Mouse (Mus musculus): Measurements from ENCODE around the gene Entpd6. TPM values are rescaled to one million over a fixed set of nuclear protein-coding genes. Genes with fewer than 3 reads are reported as not detected.

Entpd6 gene
- polyA plus RNA-seq, 1 experiment from 2014 or later = 27.9 TPM

- H3K27me3 ChIP-seq (ENCODE audit: control insufficient read depth, insufficient read depth, low read length) = no peaks in the 10 kb centered on the region
- peaks cover 20% of the 10 kb centered on the region for H3K4me1 ChIP-seq (ENCODE audit: control insufficient read depth, insufficient read depth, low read length)
- H3K36me3 ChIP-seq (ENCODE audit: control insufficient read depth, insufficient read depth, low read length) = peaks cover 16% of the 10 kb centered on the region; the same call in 1 of the 2 replicates
- H3K4me2 ChIP-seq (replicated peaks; ENCODE audit: low read depth, low read length) = no peak overlapping the region
- H3K9me3 ChIP-seq (ENCODE audit: control insufficient read depth, low read length) = no peaks in the 10 kb centered on the region
- H3K4me3 ChIP-seq (ENCODE audit: low read length) = no peak overlapping the region
- ATAC-seq (ENCODE audit: low FRiP score, low TSS enrichment) = peak; percentile 10; the same call in 1 of the 2 replicates
- WGBS = 84% methylated on average over 8 of the region's 8 CpGs
- no peak overlapping the region for H3K9ac ChIP-seq (ENCODE audit: low read depth, low read length)
- H3K27ac ChIP-seq (ENCODE audit: low read depth, low read length) = no peak overlapping the region
Observed at GRCm38 (mm10) chr2:150771996-150772395, 23.2 kb downstream of the Entpd6 start.

- H3K4me3 ChIP-seq (ENCODE audit: low read length) = no peak overlapping the region
- H3K4me2 ChIP-seq (replicated peaks; ENCODE audit: low read depth, low read length) = no peak overlapping the region
- ATAC-seq (ENCODE audit: low FRiP score, low TSS enrichment) = no peak
- H3K9ac ChIP-seq (ENCODE audit: low read depth, low read length) = no peak overlapping the region
- no peak overlapping the region for H3K27ac ChIP-seq (ENCODE audit: low read depth, low read length)
- peaks cover 20% of the 10 kb centered on the region for H3K4me1 ChIP-seq (ENCODE audit: control insufficient read depth, insufficient read depth, low read length)
- H3K36me3 ChIP-seq (ENCODE audit: control insufficient read depth, insufficient read depth, low read length) = peaks cover 14% of the 10 kb centered on the region; the same call in 1 of the 2 replicates
- 67% methylated on average over 10 of the region's 10 CpGs for WGBS
- H3K27me3 ChIP-seq (ENCODE audit: control insufficient read depth, insufficient read depth, low read length) = no peaks in the 10 kb centered on the region
- H3K9me3 ChIP-seq (ENCODE audit: control insufficient read depth, low read length) = no peaks in the 10 kb centered on the region
Observed at GRCm38 (mm10) chr2:150772466-150773119, 23.8 kb downstream of the Entpd6 start.

GRCm38 (mm10) chr2:150782801-150783200 is 34.0 kb downstream of the Entpd6 start:
- Histone ChIP-seq H3K27ac (ENCODE audit: low read depth, low read length) (no peak overlapping the region), H3K9me3 (ENCODE audit: control insufficient read depth, low read length) (no peaks in the 10 kb centered on the region), H3K9ac (ENCODE audit: low read depth, low read length) (no peak overlapping the region), H3K4me3 (ENCODE audit: low read length) (no peak overlapping the region), H3K4me1 (ENCODE audit: control insufficient read depth, insufficient read depth, low read length) (peaks cover 8% of the 10 kb centered on the region; the same call in 1 of the 2 replicates), H3K27me3 (ENCODE audit: control insufficient read depth, insufficient read depth, low read length) (no peaks in the 10 kb centered on the region), H3K36me3 (ENCODE audit: control insufficient read depth, insufficient read depth, low read length) (no peaks in the 10 kb centered on the region), H3K4me2 (replicated peaks; ENCODE audit: low read depth, low read length) (no peak overlapping the region)
- ATAC-seq (ENCODE audit: low FRiP score, low TSS enrichment) = no peak
- WGBS = 88% methylated on average over 2 of the region's 2 CpGs

GRCm38 (mm10) chr2:150786251-150787180 is 37.7 kb downstream of the Entpd6 start, which contains the start of gene Pygb:
TSS of gene Pygb (plus strand) at chr2:150786735.
- Histone ChIP-seq H3K4me3 (ENCODE audit: low read length) (peak within 1 kb of the TSS; percentile 77), H3K4me1 (ENCODE audit: control insufficient read depth, insufficient read depth, low read length) (peaks cover 23% of the 10 kb centered on the region), H3K27ac (ENCODE audit: low read depth, low read length) (peak within 1 kb of the TSS; percentile 52; the same call in 1 of the 2 replicates), H3K36me3 (ENCODE audit: control insufficient read depth, insufficient read depth, low read length) (peaks cover 5% of the 10 kb centered on the region; the same call in 1 of the 2 replicates), H3K4me2 (replicated peaks; ENCODE audit: low read depth, low read length) (peak within 1 kb of the TSS; percentile 80), H3K27me3 (ENCODE audit: control insufficient read depth, insufficient read depth, low read length) (no peaks in the 10 kb centered on the region), H3K9me3 (ENCODE audit: control insufficient read depth, low read length) (no peaks in the 10 kb centered on the region), H3K9ac (ENCODE audit: low read depth, low read length) (peak within 1 kb of the TSS; percentile 74)
- 2% methylated on average over 55 of the region's 58 CpGs for WGBS
- ATAC-seq (ENCODE audit: low FRiP score, low TSS enrichment) = peak; percentile 94

GRCm38 (mm10) chr2:150787234-150787771 is 38.5 kb downstream of the Entpd6 start:
- Histone ChIP-seq H3K4me3 (ENCODE audit: low read length) (peak overlapping the region; percentile 77), H3K9ac (ENCODE audit: low read depth, low read length) (peak overlapping the region; percentile 74), H3K27ac (ENCODE audit: low read depth, low read length) (peak overlapping the region; percentile 52; the same call in 1 of the 2 replicates), H3K9me3 (ENCODE audit: control insufficient read depth, low read length) (no peaks in the 10 kb centered on the region), H3K36me3 (ENCODE audit: control insufficient read depth, insufficient read depth, low read length) (peaks cover 8% of the 10 kb centered on the region; the same call in 1 of the 2 replicates), H3K4me2 (replicated peaks; ENCODE audit: low read depth, low read length) (peak overlapping the region; percentile 80), H3K27me3 (ENCODE audit: control insufficient read depth, insufficient read depth, low read length) (no peaks in the 10 kb centered on the region), H3K4me1 (ENCODE audit: control insufficient read depth, insufficient read depth, low read length) (peaks cover 23% of the 10 kb centered on the region)
- under 1% methylated on average over 23 of the region's 23 CpGs for WGBS
- peak; percentile 62 for ATAC-seq (ENCODE audit: low FRiP score, low TSS enrichment)

GRCm38 (mm10) chr2:150788768-150789550 is 40.1 kb downstream of the Entpd6 start:
- Histone ChIP-seq H3K4me3 (ENCODE audit: low read length) (no peak overlapping the region), H3K4me1 (ENCODE audit: control insufficient read depth, insufficient read depth, low read length) (peaks cover 23% of the 10 kb centered on the region), H3K27me3 (ENCODE audit: control insufficient read depth, insufficient read depth, low read length) (no peaks in the 10 kb centered on the region), H3K9me3 (ENCODE audit: control insufficient read depth, low read length) (no peaks in the 10 kb centered on the region), H3K9ac (ENCODE audit: low read depth, low read length) (peak overlapping the region; percentile 23; the same call in 1 of the 2 replicates), H3K36me3 (ENCODE audit: control insufficient read depth, insufficient read depth, low read length) (peaks cover 14% of the 10 kb centered on the region; the same call in 1 of the 2 replicates), H3K4me2 (replicated peaks; ENCODE audit: low read depth, low read length) (peak overlapping the region; percentile 25; the same call in 1 of the 2 replicates), H3K27ac (ENCODE audit: low read depth, low read length) (no peak overlapping the region; the same call in 1 of the 2 replicates)
- 63% methylated on average over 4 of the region's 4 CpGs for WGBS
- ATAC-seq (ENCODE audit: low FRiP score, low TSS enrichment) = no peak

- H3K9me3 ChIP-seq (ENCODE audit: control insufficient read depth, low read length) = no peaks in the 10 kb centered on the region
- no peak for ATAC-seq (ENCODE audit: low FRiP score, low TSS enrichment)
- no peak overlapping the region for H3K4me2 ChIP-seq (replicated peaks; ENCODE audit: low read depth, low read length)
- H3K27ac ChIP-seq (ENCODE audit: low read depth, low read length) = no peak overlapping the region
- WGBS = 69% methylated on average over 4 of the region's 4 CpGs
- H3K36me3 ChIP-seq (ENCODE audit: control insufficient read depth, insufficient read depth, low read length) = peaks cover 40% of the 10 kb centered on the region
- no peak overlapping the region for H3K4me3 ChIP-seq (ENCODE audit: low read length)
- H3K9ac ChIP-seq (ENCODE audit: low read depth, low read length) = no peak overlapping the region
- H3K27me3 ChIP-seq (ENCODE audit: control insufficient read depth, insufficient read depth, low read length) = no peaks in the 10 kb centered on the region
- H3K4me1 ChIP-seq (ENCODE audit: control insufficient read depth, insufficient read depth, low read length) = peaks cover 10% of the 10 kb centered on the region
Observed at GRCm38 (mm10) chr2:150793320-150793719, 44.5 kb downstream of the Entpd6 start.

- Histone ChIP-seq H3K9me3 (ENCODE audit: control insufficient read depth, low read length) (no peaks in the 10 kb centered on the region), H3K27me3 (ENCODE audit: control insufficient read depth, insufficient read depth, low read length) (no peaks in the 10 kb centered on the region), H3K27ac (ENCODE audit: low read depth, low read length) (no peak overlapping the region), H3K36me3 (ENCODE audit: control insufficient read depth, insufficient read depth, low read length) (peaks cover 46% of the 10 kb centered on the region), H3K4me1 (ENCODE audit: control insufficient read depth, insufficient read depth, low read length) (no peaks in the 10 kb centered on the region), H3K9ac (ENCODE audit: low read depth, low read length) (no peak overlapping the region), H3K4me2 (replicated peaks; ENCODE audit: low read depth, low read length) (no peak overlapping the region), H3K4me3 (ENCODE audit: low read length) (no peak overlapping the region)
- 81% methylated on average over 7 of the region's 7 CpGs for WGBS
- ATAC-seq (ENCODE audit: low FRiP score, low TSS enrichment) = no peak
Observed at GRCm38 (mm10) chr2:150798084-150798483, 49.2 kb downstream of the Entpd6 start.
